Mouse (Mus musculus): ENCODE results near the gene C87499.
A peak's percentile ranks its signal among the peaks of the same experiment; 100 is the strongest.

C87499 gene

GRCm38 (mm10) chr4:88634311-88634710 lies at the start of gene C87499:
C87499 (minus strand) TSS chr4:88634411.
- DNase-seq (ENCODE audit: low read depth, low spot score) = no peak

- no peak for DNase-seq (ENCODE audit: low read depth, low spot score)
Observed at GRCm38 (mm10) chr4:88683812-88684211, 49.6 kb upstream of the C87499 start, which contains the start of gene Ifna2. Ifna2 (minus strand) TSS chr4:88683912.

- DNase-seq (ENCODE audit: low read depth, low spot score) = no peak
Observed at GRCm38 (mm10) chr4:88681353-88681752, 47.1 kb upstream of the C87499 start.

- no peak for DNase-seq (ENCODE audit: low read depth, low spot score)
Observed at GRCm38 (mm10) chr4:88680362-88680761, 46.2 kb upstream of the C87499 start.

- no peak for DNase-seq (ENCODE audit: low read depth, low spot score)
Observed at GRCm38 (mm10) chr4:88676824-88677223, 42.6 kb upstream of the C87499 start, which contains the start of gene Ifna16. Ifna16 (minus strand) TSS chr4:88676924.

- DNase-seq (ENCODE audit: low read depth, low spot score) = no peak
Observed at GRCm38 (mm10) chr4:88655461-88655860, 21.2 kb upstream of the C87499 start.

- no peak for DNase-seq (ENCODE audit: low read depth, low spot score)
Observed at GRCm38 (mm10) chr4:88653644-88654043, 19.4 kb upstream of the C87499 start.

GRCm38 (mm10) chr4:88644359-88644758 lies 10.1 kb upstream of the C87499 start, which contains the start of gene Ifna13:
Ifna13 (minus strand) TSS chr4:88644459.
- DNase-seq (ENCODE audit: low read depth, low spot score) = no peak

- DNase-seq (ENCODE audit: low read depth, low spot score) = no peak
Observed at GRCm38 (mm10) chr4:88642526-88642925, 8.3 kb upstream of the C87499 start.

GRCm38 (mm10) chr4:88641077-88641831 lies 7.0 kb upstream of the C87499 start:
- peak; percentile 100 for DNase-seq (ENCODE audit: low read depth, low spot score)

- DNase-seq (ENCODE audit: low read depth, low spot score) = no peak
Observed at GRCm38 (mm10) chr4:88640704-88641076, 6.5 kb upstream of the C87499 start.

- DNase-seq (ENCODE audit: low read depth, low spot score) = no peak
Observed at GRCm38 (mm10) chr4:88603276-88603675, 30.9 kb downstream of the C87499 start, which contains the start of gene Ifna12. Ifna12 (minus strand) TSS chr4:88603376.

GRCm38 (mm10) chr4:88592285-88592684 lies 41.9 kb downstream of the C87499 start, which contains the start of gene Ifna9:
Ifna9 (minus strand) TSS chr4:88592385.
- no peak for DNase-seq (ENCODE audit: low read depth, low spot score)

Measured in WW6 (cell line).